25 mouse cellular contexts compared by ENCODE assay signal in genomic region chr11:67364986-67365721, GRCm38 (mm10). TPM values are rescaled to one million over a fixed set of nuclear protein-coding genes. Genes with fewer than 3 reads are reported as not detected.
"Had no signal": no experiment of that assay in that cellular context is flagged by ENCODE, and none has a peak within 500 bp of the region (broad histone marks: within the 10 kb centered on the region; RNA-seq: fewer than 3 reads in every experiment).

No protein-coding gene starts in this region.

- H3K4me3 ChIP-seq: layer of hippocampus, adult 2 months; liver, embryonic 13.5 days; megakaryocyte, embryonic 14.5 days; midbrain, embryonic 10.5 days; midbrain, embryonic 13.5 days; myocyte; neural tube, embryonic 13.5 days had no signal

- H3K9ac ChIP-seq: liver, embryonic 13.5 days; midbrain, embryonic 13.5 days; neural tube, embryonic 13.5 days had no signal

- ATAC-seq: intestine, embryonic 16.5 days; midbrain, embryonic 13.5 days; midbrain, embryonic 16.5 days had no signal

- H3K9me3 ChIP-seq: liver, embryonic 13.5 days; megakaryocyte, embryonic 14.5 days; midbrain, embryonic 10.5 days; midbrain, embryonic 13.5 days; neural tube, embryonic 13.5 days had no signal

- H3K27me3 ChIP-seq: liver, embryonic 13.5 days; midbrain, embryonic 13.5 days; neural tube, embryonic 13.5 days had no signal

- H3K4me1 ChIP-seq: liver, embryonic 13.5 days; megakaryocyte, embryonic 14.5 days; midbrain, embryonic 10.5 days; midbrain, embryonic 13.5 days; neural tube, embryonic 13.5 days had no signal

- H3K4me2 ChIP-seq: liver, embryonic 13.5 days; midbrain, embryonic 13.5 days; neural tube, embryonic 13.5 days had no signal

- DNase-seq: kidney, adult 18-20 months; kidney, postnatal 25 days; layer of hippocampus, adult 9-11 months; liver, embryonic 13.5 days; lung, postnatal 10 days; thymus, adult 18-20 months; thymus, postnatal 14 days; thymus, postnatal 4 days had no signal

- H3K36me3 ChIP-seq: liver, embryonic 13.5 days; midbrain, embryonic 10.5 days; midbrain, embryonic 13.5 days; neural tube, embryonic 13.5 days had no signal

- H3K27ac ChIP-seq: kidney, postnatal 0 days; layer of hippocampus, adult 2 months; liver, embryonic 13.5 days; midbrain, embryonic 10.5 days; midbrain, embryonic 13.5 days; neural tube, embryonic 13.5 days had no signal

RNA-seq across cellular contexts. Expression of gene Myh13, which starts 43.7 kb away (rescaled TPM):
- total RNA-seq: liver, adult 2 months; monocyte, adult 5-6 weeks; neutrophil, adult 5-6 weeks had no signal
- polyA plus RNA-seq: intestine, embryonic 16.5 days; kidney, embryonic 14.5 days; kidney, postnatal 0 days; large intestine, adult 2 months; liver, adult 2 months; liver, embryonic 13.5 days; liver, embryonic 16.5 days; midbrain, embryonic 13.5 days; neural tube, embryonic 13.5 days; small intestine, adult 2 months; spleen, adult 2 months had no signal
